Mouse (Mus musculus) cerebellum, adult 9-11 months (tissue): ENCODE measurements around the gene Tra2a.

Source experiments
- DNase-seq: peaks from one replicate; pipeline ENCODE4 v3.0.0; 2022

The Tra2a gene

GRCm38 (mm10) chr6:49209881-49210854, 53.7 kb downstream of the Tra2a start:
- no peak for DNase-seq

- DNase-seq, result no peak
Observed at GRCm38 (mm10) chr6:49208935-49209334, 54.9 kb downstream of the Tra2a start.

GRCm38 (mm10) chr6:49208297-49208930, 55.4 kb downstream of the Tra2a start:
- DNase-seq, result no peak

- no peak for DNase-seq
Observed at GRCm38 (mm10) chr6:49206416-49206815, 57.4 kb downstream of the Tra2a start.

GRCm38 (mm10) chr6:49195188-49195587, 68.6 kb downstream of the Tra2a start:
- no peak for DNase-seq

GRCm38 (mm10) chr6:49194536-49194935, 69.3 kb downstream of the Tra2a start:
- DNase-seq, result no peak
